Mouse (Mus musculus) embryonic facial prominence, embryonic 15.5 days (tissue): Measurements from ENCODE around the gene Acot6. TPM values are rescaled to one million over a fixed set of nuclear protein-coding genes. Genes with fewer than 3 reads are reported as not detected.

Experiments
- ATAC-seq: fragments of 200-750 bp; cut with Nextera tagmentation; 2 replicates; pipeline ENCODE4 v1.8.0; 2017; ENCODE audit warnings: low read depth, moderate TSS enrichment; ENCODE audit not compliant: insufficient number of reproducible peaks, low FRiP score, low TSS enrichment
- H3K27ac ChIP-seq: fragments of 300-500 bp; sonication (generic); replicated peaks from 2 replicates; pipeline ENCODE4 v1.5.1; 2015; ENCODE audit warnings: mild to moderate bottlenecking, inconsistent platforms
- H3K27me3 ChIP-seq: fragments of 300-500 bp; sonication (generic); 2 replicates; pipeline ENCODE4 v1.6.1; 2015; ENCODE audit warnings: inconsistent platforms
- H3K36me3 ChIP-seq: fragments of 300-500 bp; sonication (generic); 2 replicates; pipeline ENCODE4 v1.6.1; 2015; ENCODE audit warnings: mild to moderate bottlenecking, inconsistent platforms
- H3K4me1 ChIP-seq: fragments of 300-500 bp; sonication (generic); 2 replicates; pipeline ENCODE4 v1.6.1; 2015; ENCODE audit warnings: inconsistent platforms
- H3K4me2 ChIP-seq: fragments of 300-500 bp; sonication (generic); replicated peaks from 2 replicates; pipeline ENCODE4 v1.6.1; 2015; ENCODE audit warnings: mild to moderate bottlenecking, inconsistent platforms
- H3K4me3 ChIP-seq: fragments of 300-500 bp; sonication (generic); replicated peaks from 2 replicates; pipeline ENCODE4 v1.5.1; 2015; ENCODE audit warnings: mild to moderate bottlenecking, inconsistent platforms
- H3K9ac ChIP-seq: fragments of 300-500 bp; sonication (generic); 2 replicates; pipeline ENCODE4 v1.6.1; 2015; ENCODE audit warnings: inconsistent platforms
- H3K9me3 ChIP-seq: fragments of 300-500 bp; sonication (generic); replicated peaks from 2 replicates; pipeline ENCODE4 v1.6.1; 2016; ENCODE audit warnings: inconsistent platforms
- WGBS: fragments of 180-500 bp; shearing (Covaris S2); methylation state at CpG from one replicate; pipeline ENCODE4 v1.1.7; 2015; 5-methylcytosine and 5-hydroxymethylcytosine counted together
- polyA plus RNA-seq: library from polyadenylated mRNA; unstranded; fragments of >200 nt; fragmentation: Nextera tagmentation; extraction: Ambion mirVana; gene quantifications from 2 replicates; pipeline ENCODE4 v1.2.1, GENCODE M21; 2015

Gene Acot6
- polyA plus RNA-seq, 1 experiment from 2014 or later, result 2.4 TPM

- H3K27ac ChIP-seq, result no peak overlapping the region
- H3K9ac ChIP-seq, result no peak overlapping the region
- H3K27me3 ChIP-seq, result no peaks in the 10 kb centered on the region
- ATAC-seq, result no peak
- no peaks in the 10 kb centered on the region for H3K4me1 ChIP-seq
- H3K9me3 ChIP-seq, result no peaks in the 10 kb centered on the region
- H3K4me3 ChIP-seq, result no peak overlapping the region
- no peak overlapping the region for H3K4me2 ChIP-seq
- peaks cover 50% of the 10 kb centered on the region for H3K36me3 ChIP-seq
- WGBS, result 63% methylated on average over 3 of the region's 3 CpGs
Measured at GRCm38 (mm10) chr12:84132265-84132664, 31.8 kb downstream of the Acot6 start.

- Histone ChIP-seq H3K9ac (no peak overlapping the region), H3K4me1 (no peaks in the 10 kb centered on the region), H3K4me2 (no peak overlapping the region), H3K27ac (no peak overlapping the region), H3K27me3 (no peaks in the 10 kb centered on the region), H3K36me3 (peaks cover 29% of the 10 kb centered on the region), H3K4me3 (no peak overlapping the region), H3K9me3 (no peaks in the 10 kb centered on the region)
- no peak for ATAC-seq
- 96% methylated on average over 7 of the region's 7 CpGs for WGBS
Measured at GRCm38 (mm10) chr12:84137131-84137530, 36.7 kb downstream of the Acot6 start.

- Histone ChIP-seq H3K27ac (no peak overlapping the region), H3K4me1 (no peaks in the 10 kb centered on the region), H3K4me3 (no peak overlapping the region), H3K27me3 (no peaks in the 10 kb centered on the region), H3K4me2 (no peak overlapping the region), H3K36me3 (peaks cover 24% of the 10 kb centered on the region), H3K9me3 (no peaks in the 10 kb centered on the region), H3K9ac (no peak overlapping the region)
- 57% methylated on average over 4 of the region's 4 CpGs for WGBS
- ATAC-seq, result no peak
Measured at GRCm38 (mm10) chr12:84140135-84140534, 39.7 kb downstream of the Acot6 start.

- Histone ChIP-seq H3K27ac (no peak overlapping the region), H3K4me1 (no peaks in the 10 kb centered on the region), H3K4me2 (no peak overlapping the region), H3K27me3 (no peaks in the 10 kb centered on the region), H3K36me3 (peaks cover 19% of the 10 kb centered on the region), H3K4me3 (no peak overlapping the region), H3K9ac (no peak overlapping the region), H3K9me3 (no peaks in the 10 kb centered on the region)
- WGBS, result 84% methylated on average over 4 of the region's 4 CpGs
- ATAC-seq, result no peak
Measured at GRCm38 (mm10) chr12:84141271-84141670, 40.8 kb downstream of the Acot6 start.

GRCm38 (mm10) chr12:84142281-84143050 is 42.0 kb downstream of the Acot6 start:
- Histone ChIP-seq H3K4me1 (no peaks in the 10 kb centered on the region), H3K36me3 (peaks cover 8% of the 10 kb centered on the region), H3K4me3 (no peak overlapping the region), H3K4me2 (no peak overlapping the region), H3K9me3 (no peaks in the 10 kb centered on the region), H3K9ac (no peak overlapping the region), H3K27me3 (no peaks in the 10 kb centered on the region), H3K27ac (no peak overlapping the region)
- WGBS, result 56% methylated on average over 14 of the region's 14 CpGs
- no peak for ATAC-seq

GRCm38 (mm10) chr12:84147954-84148621 is 47.6 kb downstream of the Acot6 start, which contains the start of gene Pnma1:
Pnma1 (minus strand) TSS chr12:84148489.
- 2% methylated on average over 50 of the region's 50 CpGs for WGBS
- no peaks in the 10 kb centered on the region for H3K27me3 ChIP-seq
- H3K4me2 ChIP-seq, result peak within 1 kb of the TSS; percentile 85
- ATAC-seq, result peak; percentile 76
- H3K4me3 ChIP-seq, result peak within 1 kb of the TSS; percentile 55
- H3K27ac ChIP-seq, result no peak within 1 kb of the TSS
- no peaks in the 10 kb centered on the region for H3K9me3 ChIP-seq
- peaks cover 19% of the 10 kb centered on the region for H3K4me1 ChIP-seq
- H3K9ac ChIP-seq, result peak within 1 kb of the TSS; percentile 31
- peaks cover 15% of the 10 kb centered on the region for H3K36me3 ChIP-seq

- H3K27ac ChIP-seq, result no peak overlapping the region
- no peak for ATAC-seq
- H3K36me3 ChIP-seq, result peaks cover 21% of the 10 kb centered on the region
- H3K9ac ChIP-seq, result no peak overlapping the region
- no peaks in the 10 kb centered on the region for H3K27me3 ChIP-seq
- H3K4me3 ChIP-seq, result peak overlapping the region; percentile 55
- peaks cover 19% of the 10 kb centered on the region for H3K4me1 ChIP-seq
- H3K9me3 ChIP-seq, result no peaks in the 10 kb centered on the region
- peak overlapping the region; percentile 85 for H3K4me2 ChIP-seq
- WGBS, result 9% methylated on average over 10 of the region's 10 CpGs
Measured at GRCm38 (mm10) chr12:84148622-84149012, 48.2 kb downstream of the Acot6 start.

GRCm38 (mm10) chr12:84149971-84150370 is 49.5 kb downstream of the Acot6 start:
- 80% methylated on average over 15 of the region's 15 CpGs for WGBS
- Histone ChIP-seq H3K4me2 (no peak overlapping the region), H3K27me3 (no peaks in the 10 kb centered on the region), H3K9ac (no peak overlapping the region), H3K4me3 (no peak overlapping the region), H3K36me3 (peaks cover 32% of the 10 kb centered on the region), H3K4me1 (peaks cover 19% of the 10 kb centered on the region), H3K9me3 (no peaks in the 10 kb centered on the region), H3K27ac (0 out of 2 replicates have a peak overlapping the region, but pooled peaks have one; percentile 22)
- no peak for ATAC-seq

- ATAC-seq, result no peak
- Histone ChIP-seq H3K4me1 (peaks cover 19% of the 10 kb centered on the region), H3K27me3 (no peaks in the 10 kb centered on the region), H3K9me3 (no peaks in the 10 kb centered on the region), H3K27ac (no peak overlapping the region), H3K36me3 (peaks cover 42% of the 10 kb centered on the region), H3K9ac (no peak overlapping the region), H3K4me2 (no peak overlapping the region), H3K4me3 (no peak overlapping the region)
- 55% methylated on average over 6 of the region's 6 CpGs for WGBS
Measured at GRCm38 (mm10) chr12:84150976-84151375, 50.5 kb downstream of the Acot6 start.

- no peak for ATAC-seq
- Histone ChIP-seq H3K4me3 (no peak overlapping the region), H3K36me3 (peaks cover 52% of the 10 kb centered on the region), H3K4me2 (no peak overlapping the region), H3K27me3 (no peaks in the 10 kb centered on the region), H3K9ac (no peak overlapping the region), H3K4me1 (peaks cover 19% of the 10 kb centered on the region), H3K9me3 (no peaks in the 10 kb centered on the region), H3K27ac (no peak overlapping the region)
- 86% methylated on average over 10 of the region's 10 CpGs for WGBS
Measured at GRCm38 (mm10) chr12:84151911-84152310, 51.5 kb downstream of the Acot6 start.

GRCm38 (mm10) chr12:84152352-84153190 is 52.1 kb downstream of the Acot6 start:
- H3K27me3 ChIP-seq, result no peaks in the 10 kb centered on the region
- no peak overlapping the region for H3K4me2 ChIP-seq
- H3K9me3 ChIP-seq, result no peaks in the 10 kb centered on the region
- H3K36me3 ChIP-seq, result peaks cover 58% of the 10 kb centered on the region
- peaks cover 19% of the 10 kb centered on the region for H3K4me1 ChIP-seq
- no peak overlapping the region for H3K4me3 ChIP-seq
- H3K27ac ChIP-seq, result no peak overlapping the region
- no peak for ATAC-seq
- no peak overlapping the region for H3K9ac ChIP-seq
- WGBS, result 74% methylated on average over 32 of the region's 32 CpGs
